Mouse (Mus musculus) kidney, postnatal 36 days (tissue): Measurements from ENCODE around the gene Agpat1.
A peak's percentile ranks its signal among the peaks of the same experiment; 100 is the strongest.

Source experiments
- DNase-seq, 2 experiments: peaks; one replicate each; pipeline ENCODE4 v3.0.0; 2021 to 2022; ENCODE audit warnings: mixed read lengths in 2 of 2

The Agpat1 gene

DNA sequence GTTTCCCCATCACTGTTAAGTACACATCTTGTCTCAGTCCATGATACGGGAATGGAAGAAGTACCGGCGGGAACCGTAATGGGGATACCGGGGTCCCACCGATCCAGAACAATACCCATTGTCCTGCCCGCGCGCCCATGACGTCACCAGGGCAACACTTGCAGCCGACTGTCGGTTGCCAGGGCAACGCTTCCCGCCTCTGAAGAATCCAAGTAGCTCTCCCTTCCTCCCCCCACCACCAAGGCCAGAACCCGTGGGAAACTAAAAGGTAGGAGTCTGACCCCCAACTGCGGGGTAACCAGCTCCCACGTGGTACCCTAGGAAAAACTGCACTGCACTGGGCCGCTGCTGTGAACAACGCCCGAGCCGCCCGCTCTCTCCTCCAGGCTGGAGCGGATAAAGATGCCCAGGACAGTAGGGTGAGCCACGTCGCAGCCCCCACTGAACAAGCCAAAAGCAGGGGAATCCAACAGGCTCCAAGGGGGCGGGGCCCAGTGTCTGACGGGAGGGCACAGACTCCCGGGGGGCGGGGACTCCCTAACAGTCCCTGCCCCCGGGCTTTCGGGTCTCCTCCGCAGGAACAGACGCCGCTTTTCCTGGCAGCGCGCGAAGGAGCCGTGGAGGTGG is 17.2 kb upstream of the Agpat1 start:
- DNase-seq, result peak; percentile 89 to 95

DNA sequence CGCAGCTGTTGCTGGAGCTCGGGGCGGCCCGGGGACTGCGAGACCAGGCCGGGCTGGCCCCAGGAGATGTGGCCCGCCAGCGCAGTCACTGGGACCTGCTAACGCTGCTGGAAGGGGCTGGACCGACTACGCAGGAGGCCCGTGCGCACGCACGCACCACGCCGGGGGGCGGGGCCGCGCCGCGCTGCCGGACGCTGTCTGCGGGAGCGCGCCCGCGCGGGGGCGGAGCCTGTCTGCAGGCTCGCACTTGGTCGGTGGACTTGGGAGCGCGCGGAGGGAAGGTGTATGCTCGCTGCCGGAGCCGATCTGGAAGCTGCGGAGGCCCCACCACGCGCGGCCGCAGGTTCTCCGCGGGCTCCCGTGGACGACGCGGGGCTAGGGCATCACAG is 16.6 kb upstream of the Agpat1 start:
- DNase-seq, result peak; percentile 97 to 99

DNA sequence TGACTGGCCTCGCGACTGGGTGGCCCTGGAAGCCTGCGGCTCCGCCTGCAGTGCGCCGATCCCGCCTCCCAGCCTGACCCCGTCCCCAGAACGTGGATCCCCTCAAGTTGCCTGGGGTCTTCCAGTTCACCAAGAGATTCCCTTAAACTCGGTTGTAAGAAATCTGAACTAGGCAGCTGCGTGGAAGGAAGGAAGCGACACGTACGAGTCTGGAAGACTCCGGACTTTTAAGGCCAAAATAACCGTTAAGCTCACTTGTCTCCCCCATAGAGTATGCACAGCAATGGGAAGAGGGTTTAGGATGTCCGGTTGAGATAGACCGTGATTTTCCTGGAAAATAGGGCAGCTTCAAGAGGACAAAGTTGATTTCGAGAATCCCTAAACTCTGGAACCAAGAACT is 16.2 kb upstream of the Agpat1 start:
- DNase-seq, result no peak

DNA sequence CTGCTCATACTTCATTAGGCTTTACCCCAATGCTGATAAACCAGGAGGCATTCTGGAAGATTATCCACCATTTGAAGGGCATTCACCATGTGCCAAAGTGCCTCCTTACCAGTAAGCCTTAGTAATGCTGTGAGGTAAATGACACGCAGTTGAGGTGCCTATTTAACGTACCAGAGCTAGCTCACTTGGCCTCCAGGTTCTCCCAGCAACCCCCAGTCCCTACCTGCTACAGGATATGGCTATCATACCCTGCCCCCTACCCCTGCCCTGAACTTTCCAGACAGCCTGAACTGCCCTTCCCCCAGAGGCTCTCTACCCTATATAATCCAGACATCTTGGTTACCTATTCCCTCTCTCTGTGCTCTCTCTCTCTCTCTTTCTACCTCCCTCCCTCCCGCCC is 15.3 kb upstream of the Agpat1 start:
- DNase-seq, result no peak

DNA sequence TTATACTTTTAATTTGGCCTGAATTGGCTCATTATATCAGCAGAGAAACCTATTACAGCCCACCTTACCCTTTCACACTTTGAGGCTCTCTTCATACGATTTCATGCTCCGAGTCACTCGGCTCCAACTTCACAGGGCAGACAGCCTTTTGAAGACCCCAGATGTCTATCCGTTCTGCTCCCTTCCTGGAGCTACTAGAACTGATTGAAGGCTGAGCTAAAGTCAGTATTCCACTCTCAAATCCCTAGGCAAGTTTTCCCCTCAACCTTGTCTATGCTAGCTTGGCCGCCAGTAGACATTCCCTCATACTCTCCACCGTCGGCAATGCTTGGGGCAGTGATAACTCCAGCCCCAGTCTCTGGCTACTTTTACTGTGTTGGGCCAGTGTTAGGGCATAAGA is 14.9 kb upstream of the Agpat1 start:
- no peak for DNase-seq

DNA sequence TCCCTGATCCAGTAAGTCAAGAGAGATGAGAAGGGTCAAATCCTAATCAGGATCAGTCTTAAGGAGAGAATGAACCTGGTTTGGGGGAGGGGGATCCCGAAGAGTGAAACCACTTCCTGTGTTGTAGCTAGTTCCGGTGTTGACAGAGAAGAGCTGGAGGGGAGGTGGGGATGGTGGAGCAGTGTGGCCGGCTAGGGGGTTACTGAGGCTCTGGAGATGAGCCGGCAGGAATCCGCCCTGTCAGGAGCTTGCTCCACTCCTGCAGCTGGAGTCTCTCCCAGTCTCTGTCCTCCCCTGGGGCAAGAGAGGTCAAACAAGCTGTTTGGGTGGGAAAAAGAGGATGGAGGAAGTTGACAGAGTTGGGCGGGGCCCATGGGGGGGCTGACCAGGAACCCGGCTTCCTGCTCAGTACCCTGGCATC is 14.4 kb upstream of the Agpat1 start, which contains the start of gene Gpsm3:
Gene Gpsm3, plus strand, starts transcription at position 126 of the 421 bp plus-strand sequence.
- peak; percentile 67 to 76 for DNase-seq

DNA sequence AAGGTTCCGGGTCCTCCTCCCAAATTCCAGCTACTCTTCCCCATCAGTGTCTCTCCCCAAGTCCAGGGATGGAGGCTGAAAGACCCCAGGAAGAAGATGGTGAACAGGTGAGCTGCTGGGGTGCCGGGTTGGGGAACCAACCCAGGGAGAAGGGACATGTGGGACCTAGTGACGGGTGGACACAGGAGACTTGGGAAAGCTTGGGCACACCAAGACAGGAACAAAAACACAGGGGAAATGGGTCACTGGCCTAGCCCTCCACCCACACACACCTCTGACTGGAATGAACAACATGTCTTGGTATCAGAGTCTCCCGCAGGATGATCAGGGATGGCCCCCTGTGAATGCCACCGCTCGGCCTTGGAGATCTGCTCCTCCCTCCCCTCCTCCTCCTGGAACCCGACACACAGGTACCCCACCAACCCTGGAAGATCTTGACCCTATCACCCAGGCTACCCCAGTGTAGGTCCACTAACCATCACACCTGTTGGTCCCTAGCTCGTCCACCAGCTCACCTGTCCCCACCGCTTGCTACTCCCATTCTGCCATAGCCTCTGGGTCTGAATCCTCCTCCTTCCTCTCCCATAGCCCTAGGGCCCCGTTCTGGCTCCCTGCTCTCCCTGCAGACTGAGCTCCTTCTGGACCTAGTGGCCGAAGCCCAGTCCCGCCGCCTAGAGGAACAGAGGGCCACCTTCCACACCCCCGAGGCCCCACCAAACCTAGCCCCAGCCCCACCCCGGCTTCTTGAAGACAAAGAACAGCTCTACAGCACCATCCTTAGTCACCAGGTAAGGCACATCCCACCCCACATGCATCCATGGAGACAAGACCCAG is 13.7 kb upstream of the Agpat1 start:
- DNase-seq, result no peak

DNA sequence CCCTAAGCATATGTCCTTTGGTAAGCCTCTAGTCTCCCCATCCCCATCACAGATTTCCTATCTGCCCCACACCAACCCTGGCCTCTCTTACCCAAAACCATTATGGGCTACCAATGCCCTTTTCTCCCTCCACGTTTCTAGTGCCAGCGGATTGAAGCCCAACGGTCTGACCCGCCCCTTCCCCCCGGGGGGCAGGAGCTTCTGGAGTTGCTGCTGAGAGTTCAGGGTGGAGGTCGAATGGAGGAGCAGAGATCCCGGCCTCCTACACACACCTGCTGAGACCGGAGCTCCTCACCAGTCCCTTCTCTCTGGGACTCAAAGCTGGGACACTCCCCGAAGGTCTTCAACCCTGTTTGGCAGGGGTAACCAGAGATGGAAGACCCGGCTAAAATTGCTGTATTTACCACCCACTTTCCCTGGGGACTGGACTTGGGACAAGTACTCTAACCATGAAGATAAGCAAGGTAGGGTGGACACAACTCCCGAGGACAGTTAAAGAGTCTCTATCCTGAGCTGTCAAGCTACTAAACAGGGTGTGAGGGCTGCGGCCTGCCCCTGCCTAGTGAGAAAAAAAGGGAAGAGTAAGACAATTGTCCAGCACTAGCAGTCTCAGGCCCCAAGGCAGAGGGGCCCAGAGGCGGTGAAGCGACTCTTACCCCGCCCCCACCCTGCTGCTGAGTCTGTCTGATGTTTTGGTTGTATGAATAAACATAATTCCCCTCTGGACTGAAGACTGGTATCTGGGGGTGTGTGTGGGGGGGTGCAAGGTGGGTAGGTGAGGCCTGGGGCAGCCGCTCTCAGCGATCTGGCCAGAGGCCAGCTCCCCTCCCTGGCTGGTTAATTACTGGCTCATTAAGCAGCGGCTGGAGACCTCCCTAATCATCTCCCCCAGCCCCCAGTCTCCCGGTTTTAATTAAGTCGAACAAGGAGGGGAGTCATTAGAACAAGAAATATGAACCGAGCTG is 12.8 kb upstream of the Agpat1 start, which contains the start of gene Pbx2:
Gene Pbx2, plus strand, starts transcription at position 238 of the 965 bp plus-strand sequence.
- DNase-seq, result peak; percentile 29 to 58

DNA sequence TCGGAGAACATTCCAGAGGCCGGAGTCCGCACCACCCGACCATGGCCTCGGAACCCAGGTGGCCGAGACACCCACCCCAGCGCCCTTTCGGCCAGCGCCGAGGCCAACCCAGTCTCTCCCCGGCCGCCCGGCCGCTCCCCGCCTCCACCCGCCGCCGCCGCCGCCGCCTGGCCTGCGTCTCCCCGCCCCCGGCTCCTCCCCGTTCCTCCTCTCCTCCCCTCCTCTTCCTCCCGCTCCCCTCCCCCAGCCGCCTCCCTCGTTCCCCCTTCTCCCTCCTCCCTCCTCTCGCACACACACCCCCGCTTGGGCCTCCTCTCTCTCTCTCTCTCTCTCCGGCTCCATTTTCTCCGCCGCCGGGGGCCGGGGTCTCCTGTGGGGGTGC is 12.1 kb upstream of the Agpat1 start:
- peak; percentile 93 to 98 for DNase-seq

DNA sequence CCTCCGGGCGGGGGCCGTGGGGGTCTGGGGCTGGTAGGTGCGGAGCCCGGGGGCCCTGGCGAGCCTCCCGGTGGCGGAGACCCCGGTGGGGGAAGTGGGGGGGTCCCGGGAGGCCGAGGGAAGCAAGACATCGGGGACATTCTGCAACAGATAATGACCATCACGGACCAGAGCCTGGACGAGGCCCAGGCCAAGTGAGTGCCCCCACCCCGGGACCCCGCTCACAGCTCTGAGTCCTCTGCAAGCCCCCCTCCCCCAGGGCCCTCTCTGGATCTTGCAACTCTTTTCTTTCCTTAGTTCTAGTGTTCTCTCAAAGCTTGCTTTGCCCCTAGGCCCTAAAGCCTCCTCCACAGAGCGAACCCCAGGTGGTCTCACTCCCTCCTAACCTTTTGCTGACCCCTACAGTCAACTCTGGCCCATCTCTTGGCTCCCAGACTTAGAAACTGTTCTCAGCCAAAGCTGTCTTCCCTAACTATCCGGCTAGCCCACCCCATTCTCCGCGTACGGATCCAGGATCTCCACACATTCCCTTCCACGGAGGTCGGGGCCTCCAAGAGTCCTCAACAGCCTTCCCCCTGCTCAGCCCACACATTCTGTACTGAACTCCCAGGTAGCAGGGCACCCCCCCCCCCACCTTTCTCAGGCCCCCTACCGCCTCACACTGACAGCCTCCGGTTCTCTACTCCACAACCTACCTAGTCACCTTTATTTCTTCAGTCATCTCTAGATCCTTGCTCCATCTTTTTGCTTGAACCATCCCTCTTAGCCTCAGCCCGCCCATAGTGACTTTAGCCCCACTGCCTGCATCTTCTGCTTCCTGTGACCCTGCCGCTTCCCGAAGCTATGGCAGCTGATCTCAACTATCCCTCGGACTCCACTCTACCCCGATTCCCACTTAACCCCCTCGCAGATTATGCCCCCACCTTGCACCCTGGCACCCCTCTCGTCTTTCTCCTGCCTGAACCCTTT is 11.2 kb upstream of the Agpat1 start:
- DNase-seq, result peak; percentile 61 to 64

DNA sequence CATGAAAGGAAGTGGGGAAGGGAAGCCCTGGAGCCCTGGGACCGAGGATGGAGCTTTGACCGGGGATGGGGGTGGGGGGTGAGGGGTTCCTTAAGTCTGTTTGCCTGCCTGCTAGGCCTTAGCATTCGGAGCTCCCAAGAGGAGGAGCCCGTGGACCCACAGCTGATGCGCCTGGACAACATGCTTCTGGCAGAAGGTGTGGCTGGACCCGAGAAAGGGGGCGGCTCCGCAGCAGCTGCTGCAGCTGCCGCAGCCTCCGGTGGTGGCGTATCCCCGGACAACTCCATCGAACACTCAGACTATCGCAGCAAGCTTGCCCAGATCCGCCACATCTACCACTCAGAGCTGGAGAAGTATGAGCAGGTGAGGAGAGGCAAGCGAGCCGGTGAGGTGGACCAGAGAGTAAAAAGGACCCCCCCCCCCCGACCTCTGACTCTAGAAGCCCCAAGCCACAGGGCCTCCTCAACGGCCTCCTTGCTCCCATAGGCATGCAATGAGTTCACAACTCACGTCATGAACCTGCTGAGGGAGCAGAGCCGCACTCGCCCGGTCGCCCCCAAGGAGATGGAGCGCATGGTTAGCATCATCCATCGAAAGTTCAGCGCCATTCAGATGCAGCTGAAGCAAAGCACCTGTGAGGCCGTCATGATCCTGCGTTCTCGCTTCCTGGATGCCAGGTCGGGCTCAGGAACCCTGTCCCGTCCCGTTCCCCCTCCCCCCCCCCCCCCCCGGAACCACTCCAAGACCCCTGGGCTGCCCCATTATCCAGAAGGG is 10.1 kb upstream of the Agpat1 start:
- no peak for DNase-seq

DNA sequence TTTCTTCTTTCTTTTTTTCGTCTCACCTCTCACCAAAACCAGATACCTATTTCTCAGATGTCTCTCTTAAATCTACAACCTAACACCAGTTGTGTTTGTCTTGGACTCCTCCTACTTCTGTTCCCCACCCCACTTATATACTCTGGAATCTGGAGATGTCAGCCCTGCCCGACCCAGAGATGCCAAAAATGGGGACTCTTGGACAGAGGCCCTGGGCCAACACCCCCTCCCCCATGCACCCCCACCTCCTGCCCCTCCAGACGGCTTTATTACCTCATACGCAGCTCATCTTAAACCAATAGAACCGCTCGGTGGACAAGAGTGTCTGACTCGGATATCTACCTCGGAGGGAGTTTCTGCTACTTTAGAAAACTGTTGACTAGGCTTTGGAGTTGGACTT is 8.0 kb upstream of the Agpat1 start:
- DNase-seq, result no peak

DNA sequence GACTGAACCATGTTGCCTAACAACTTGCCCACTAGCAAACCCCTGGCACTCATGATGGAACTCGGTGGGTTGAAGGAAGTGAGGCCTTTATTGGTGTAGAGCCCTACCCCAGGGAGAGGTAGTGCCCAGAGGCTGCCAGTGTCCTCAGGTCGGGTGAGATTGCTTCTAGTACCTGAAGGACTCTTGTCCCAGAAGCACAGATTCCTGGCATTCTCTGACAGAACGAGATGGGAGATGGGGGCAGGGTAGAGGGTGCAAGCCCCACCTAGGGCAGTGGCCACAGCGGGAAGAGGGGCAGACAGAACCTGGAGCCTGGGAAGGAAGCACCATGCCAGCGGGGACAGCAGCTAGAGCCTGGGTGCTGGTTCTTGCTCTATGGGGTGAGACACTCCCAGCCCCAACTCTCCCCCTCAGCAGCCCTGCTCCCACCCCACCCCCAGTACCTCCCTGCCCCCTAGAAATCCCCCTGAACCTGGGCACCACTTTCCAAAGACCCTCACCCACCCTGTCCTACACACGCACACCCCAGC is 6.4 kb upstream of the Agpat1 start, which contains the start of gene Ager:
Gene Ager, plus strand, starts transcription at position 297 of the 530 bp plus-strand sequence.
- DNase-seq, result no peak

DNA sequence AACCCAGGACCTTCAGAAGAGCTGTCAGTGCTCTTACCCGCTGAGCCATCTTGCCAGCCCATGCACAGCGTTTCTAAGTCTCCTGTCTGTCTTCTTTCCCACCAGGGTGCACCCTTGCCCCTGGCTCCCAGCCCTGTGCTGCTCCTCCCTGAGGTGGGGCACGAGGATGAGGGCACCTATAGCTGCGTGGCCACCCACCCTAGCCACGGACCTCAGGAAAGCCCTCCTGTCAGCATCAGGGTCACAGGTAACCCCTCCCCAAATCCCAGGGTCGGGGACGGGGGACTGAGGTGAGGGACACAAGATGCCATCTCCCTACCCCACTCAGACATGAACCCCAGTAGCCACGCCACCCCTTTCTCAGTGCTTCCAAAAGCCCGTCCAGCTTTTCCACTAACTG is 4.2 kb upstream of the Agpat1 start:
- no peak for DNase-seq

DNA sequence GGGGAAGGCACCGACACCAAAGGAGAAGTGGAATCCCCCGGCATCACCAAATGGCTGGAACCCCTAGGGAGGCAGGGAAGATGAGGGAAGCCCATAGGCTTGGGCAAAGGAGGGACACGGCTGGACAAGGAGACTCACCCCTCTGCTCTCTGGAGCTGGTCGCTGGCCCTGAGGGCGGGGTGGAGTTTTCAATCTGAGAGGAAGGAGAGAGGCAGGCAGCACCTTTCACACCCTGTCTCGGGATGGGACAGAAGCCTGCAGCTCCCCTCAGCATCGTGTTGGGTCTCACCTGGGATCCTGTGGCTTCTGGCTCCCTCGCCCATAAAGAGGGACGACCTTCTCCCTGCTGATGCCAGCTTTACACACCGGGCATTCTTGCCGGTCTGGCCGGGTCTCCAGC is 2.3 kb upstream of the Agpat1 start:
- no peak for DNase-seq

DNA sequence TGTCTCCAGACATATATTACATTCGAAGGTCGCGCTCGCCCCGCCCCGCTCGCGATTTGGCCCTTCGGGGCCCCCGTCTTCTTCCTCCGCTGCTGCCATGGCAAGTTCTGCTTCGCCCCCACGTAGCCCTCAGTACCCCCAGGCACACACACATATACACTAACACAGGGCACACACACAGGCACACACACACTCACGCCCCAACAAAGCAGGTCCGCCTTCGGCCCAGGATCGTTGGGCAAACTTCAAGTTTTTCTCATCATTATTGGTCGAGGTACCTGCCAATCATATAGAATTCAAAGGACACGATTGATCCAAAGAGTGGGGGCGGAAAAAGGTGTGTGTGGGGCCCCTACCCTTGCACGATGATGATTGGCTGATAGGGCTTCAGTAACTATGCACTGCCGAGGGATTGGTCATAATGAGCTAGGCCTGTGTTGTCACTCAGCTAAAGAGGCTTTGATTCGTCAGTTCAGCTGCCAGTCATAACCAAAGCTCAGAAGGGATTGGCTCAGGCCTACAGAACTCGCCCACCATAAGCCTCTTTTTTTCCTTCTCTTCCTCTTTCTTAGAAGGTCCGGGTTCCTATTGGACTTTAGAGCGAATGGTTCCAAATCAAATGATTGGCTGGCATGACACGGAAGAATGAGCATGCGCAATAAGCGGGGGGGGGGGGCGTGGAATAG is 544 bp upstream of the Agpat1 start, which contains the start of gene Rnf5:
Gene Rnf5, minus strand, starts transcription at position 316 of the 686 bp plus-strand sequence.
- DNase-seq, result peak; percentile 99 to 100

DNA sequence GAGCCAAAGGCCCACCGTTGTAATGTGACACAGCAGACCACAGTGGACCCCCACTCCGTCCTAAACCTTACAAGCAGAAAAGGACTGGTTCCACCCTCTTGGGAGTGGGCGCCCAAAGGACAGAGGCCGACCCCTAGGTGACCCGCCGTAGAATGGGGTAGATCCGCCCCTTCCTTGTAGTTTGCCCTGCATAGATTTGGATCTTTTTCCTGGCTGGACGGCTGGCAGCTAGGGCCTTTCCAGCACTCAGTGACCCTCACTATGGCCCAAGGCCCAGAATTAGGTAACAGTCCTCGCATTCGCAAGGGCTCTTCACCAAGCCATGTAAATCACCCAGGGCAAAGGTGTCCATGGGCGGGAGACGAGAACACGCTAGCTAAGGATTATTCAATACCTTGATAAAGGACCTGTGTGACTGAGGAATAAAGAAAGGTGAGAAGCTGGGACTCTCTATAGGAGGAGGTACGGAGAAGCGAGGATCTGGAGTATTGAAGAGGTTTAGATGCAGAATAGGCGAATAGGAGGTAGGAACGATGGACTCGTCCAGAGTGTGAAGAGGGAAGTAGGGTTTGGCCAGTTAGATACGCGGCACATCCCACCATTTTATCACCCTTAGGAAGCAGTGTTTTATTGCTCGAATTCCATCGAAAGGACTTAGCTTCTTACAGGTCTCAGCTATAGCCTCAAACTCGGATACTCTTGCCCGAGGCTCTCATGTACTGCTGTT is 612 bp downstream of the Agpat1 start:
- DNase-seq, result peak; percentile 83 to 90

DNA sequence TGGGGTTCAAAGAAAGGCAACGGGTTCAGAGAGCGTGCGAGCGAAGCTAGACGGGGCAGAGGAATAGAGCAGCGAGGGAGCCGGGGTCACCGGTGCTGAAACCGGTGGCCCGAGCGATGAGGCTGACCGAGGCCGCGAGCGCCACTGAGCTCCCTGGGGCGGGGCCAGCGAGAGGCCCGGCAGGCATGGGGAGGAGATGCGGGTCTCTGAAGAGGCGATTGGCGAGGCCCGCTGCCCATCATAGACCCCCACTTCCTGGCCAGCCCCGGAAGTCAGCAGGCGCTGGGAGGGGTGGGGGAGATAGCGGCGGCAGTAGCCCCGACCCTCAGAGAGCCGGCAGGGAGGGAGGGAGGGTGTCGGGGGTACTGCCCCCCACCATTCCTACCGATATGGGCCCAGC is 1.5 kb downstream of the Agpat1 start:
- DNase-seq, result peak; percentile 98 to 99
